Mouse (Mus musculus) megakaryocyte, embryonic 14.5 days (primary cell): ENCODE measurements at regions not wholly inside any gene's neighbourhood (a gene's known extent, or its start where the extent isn't known, plus 50 kb on each side); places are given as distances from the start of the nearest gene placed in this dataset.

ENCODE experiments used
- FLI1 ChIP-seq: IDR thresholded peaks from 2 replicates; pipeline ENCODE4 v1.6.1; 2012; ENCODE audit warnings: low read length, inconsistent platforms, mixed read lengths
- GATA1 ChIP-seq: IDR thresholded peaks from 3 replicates; pipeline ENCODE4 v1.6.1; 2012; ENCODE audit warnings: mixed read lengths, low read length, inconsistent platforms, borderline replicate concordance

DNA sequence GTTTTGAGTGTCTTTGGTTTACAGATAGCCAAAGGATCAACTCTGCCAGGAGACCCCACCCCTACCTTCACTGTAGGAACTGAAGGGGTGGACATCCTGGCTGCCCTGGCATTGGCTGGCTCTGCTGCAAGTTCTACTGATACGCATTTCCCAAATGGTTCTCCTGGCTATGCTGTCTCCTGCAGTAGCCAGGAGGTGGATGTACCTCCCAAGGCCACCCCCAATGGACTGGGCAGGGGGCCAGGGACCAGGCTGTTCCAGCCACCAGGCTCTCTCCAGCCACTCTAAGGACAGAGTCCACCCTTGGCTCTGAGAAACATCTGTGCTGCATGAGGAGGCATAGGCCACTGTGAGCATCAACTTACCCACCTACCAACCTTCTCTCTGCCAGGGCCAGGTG lies 79.3 kb upstream of the Rxra start:
- TF ChIP-seq GATA1 = no peak
- TF ChIP-seq FLI1 = no peak
